Mouse (Mus musculus): ENCODE measurements around the gene Chd5. TPM values are rescaled to one million over a fixed set of nuclear protein-coding genes. Genes with fewer than 3 reads are reported as not detected.
A peak's percentile ranks its signal among the peaks of the same experiment; 100 is the strongest.

The Chd5 gene
- polyA plus RNA-seq (2015; fragmentation: Nextera tagmentation; extraction: Ambion mirVana): 20.1 and 21.0 TPM in 2 replicates

DNA sequence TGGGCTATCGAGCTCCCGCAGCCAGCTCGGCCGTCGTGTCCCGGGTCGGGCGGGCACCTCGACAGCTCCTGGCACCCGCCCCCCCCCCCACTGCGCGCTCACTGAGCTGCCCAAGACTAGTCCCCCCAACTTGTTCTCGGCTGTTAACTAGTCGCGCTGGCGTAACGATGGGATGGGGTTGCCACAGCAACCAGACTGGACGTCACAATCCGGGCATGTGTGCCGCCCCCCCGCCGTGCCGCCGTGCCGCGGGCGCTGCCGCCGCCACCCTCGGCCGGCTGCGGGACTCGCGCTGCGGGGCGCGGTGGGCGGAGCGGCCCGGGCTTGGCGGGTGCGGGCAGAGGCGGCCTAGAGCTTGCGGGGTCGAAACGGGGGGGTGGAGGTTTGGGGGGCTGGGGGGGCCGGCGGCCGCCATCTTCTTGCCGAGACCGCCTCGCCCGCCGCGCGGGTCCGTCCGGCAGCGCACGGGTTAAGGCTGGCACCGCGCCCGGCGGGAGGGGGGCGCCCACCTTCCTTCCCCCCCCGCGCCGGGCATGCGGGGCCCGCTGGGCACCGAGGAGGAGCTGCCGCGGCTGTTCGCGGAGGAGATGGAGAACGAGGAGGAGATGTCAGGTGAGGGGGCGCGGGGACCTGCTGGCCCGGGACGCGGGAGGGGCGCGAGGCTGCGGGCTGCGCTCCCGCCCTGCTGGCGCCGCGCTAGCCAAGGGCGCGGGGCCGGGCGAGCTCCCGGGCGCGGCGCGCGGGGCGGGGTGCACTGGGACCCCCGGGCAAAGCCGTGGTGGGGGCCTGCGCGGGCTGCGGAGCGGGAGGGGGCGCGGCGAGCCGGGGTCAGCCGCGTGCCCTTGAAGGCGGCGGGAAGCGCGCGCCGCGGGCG, at the start of gene Chd5:
Gene Chd5 (plus strand): TSS at position 233 of the 874 bp plus-strand sequence.
- peaks cover 40% of the 10 kb centered on the region for H3K27me3 ChIP-seq
- peaks cover 28% of the 10 kb centered on the region for H3K4me1 ChIP-seq
- peak; percentile 67 for ATAC-seq
- H3K27ac ChIP-seq: peak within 1 kb of the TSS; percentile 64
- H3K9ac ChIP-seq: peak within 1 kb of the TSS; percentile 82
- peak within 1 kb of the TSS; percentile 74 for H3K4me3 ChIP-seq
- no peaks in the 10 kb centered on the region for H3K9me3 ChIP-seq (replicated peaks)
- H3K36me3 ChIP-seq (ENCODE audit: poor library complexity, severe bottlenecking): peaks cover 24% of the 10 kb centered on the region
- WGBS: under 1% methylated on average over 59 of the region's 120 CpGs
- H3K4me2 ChIP-seq: peak within 1 kb of the TSS; percentile 100

DNA sequence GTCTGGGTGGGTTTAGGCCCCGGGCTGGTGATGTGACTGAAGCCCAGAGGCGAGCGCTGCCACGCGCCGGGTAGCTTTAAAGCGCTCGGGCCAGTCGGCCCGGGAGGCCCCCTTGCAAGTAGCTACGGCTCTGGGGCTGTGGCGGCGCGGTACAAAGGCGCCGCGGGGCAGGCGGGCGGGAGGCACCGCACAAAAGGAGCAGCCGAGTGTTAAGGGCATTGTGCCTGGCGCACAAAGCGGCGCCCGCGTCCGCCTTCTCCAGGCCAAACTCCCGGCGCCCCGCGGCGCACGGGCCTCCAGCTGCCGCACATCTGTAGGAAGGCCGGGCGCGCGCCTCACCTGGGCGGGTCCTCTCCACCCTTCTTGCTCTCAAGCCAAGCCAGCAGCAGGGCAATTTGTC, 48.1 kb upstream of the Chd5 start:
- under 1% methylated on average over 38 of the region's 39 CpGs for WGBS
- peak; percentile 39 for ATAC-seq

DNA sequence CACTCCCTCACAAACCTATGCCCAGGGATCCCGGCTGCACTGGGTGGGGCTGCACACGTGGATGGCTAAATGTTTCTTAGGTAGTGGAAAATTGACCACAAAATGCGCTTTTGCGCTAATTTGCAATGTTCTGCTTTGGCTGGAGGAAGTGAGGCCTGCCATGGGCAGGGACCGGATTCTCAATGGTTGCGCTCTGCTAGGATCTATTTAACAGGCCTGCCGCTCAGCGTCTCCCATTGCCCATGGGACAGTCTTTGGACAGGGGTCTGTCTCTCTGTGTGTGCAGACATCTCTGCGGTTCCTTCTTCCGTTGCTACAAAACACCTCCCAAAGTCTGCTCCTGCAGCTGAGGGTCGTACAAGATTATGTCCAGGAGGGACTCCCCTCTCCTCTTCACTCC, 47.5 kb upstream of the Chd5 start:
- no peak for ATAC-seq
- Histone ChIP-seq H3K27ac (no peak overlapping the region), H3K27me3 (peaks cover 94% of the 10 kb centered on the region), H3K36me3 (ENCODE audit: poor library complexity, severe bottlenecking) (no peaks in the 10 kb centered on the region), H3K4me3 (peak overlapping the region; percentile 34; the same call in 1 of the 2 replicates), H3K4me2 (peak overlapping the region; percentile 64), H3K9ac (no peak overlapping the region), H3K4me1 (peaks cover 63% of the 10 kb centered on the region), H3K9me3 (replicated peaks) (no peaks in the 10 kb centered on the region)
- WGBS: 5% methylated on average over 11 of the region's 11 CpGs

More for the DNA sequence above, 48.1 kb upstream of the Chd5 start:
- H3K4me3 ChIP-seq: peak overlapping the region; percentile 34
- H3K4me2 ChIP-seq: peak overlapping the region; percentile 64
- no peak overlapping the region for H3K27ac ChIP-seq
- no peaks in the 10 kb centered on the region for H3K9me3 ChIP-seq (replicated peaks)
- H3K4me1 ChIP-seq: peaks cover 64% of the 10 kb centered on the region
- H3K9ac ChIP-seq: peak overlapping the region; percentile 52
- H3K27me3 ChIP-seq: peaks cover 94% of the 10 kb centered on the region
- no peaks in the 10 kb centered on the region for H3K36me3 ChIP-seq (ENCODE audit: poor library complexity, severe bottlenecking)

DNA sequence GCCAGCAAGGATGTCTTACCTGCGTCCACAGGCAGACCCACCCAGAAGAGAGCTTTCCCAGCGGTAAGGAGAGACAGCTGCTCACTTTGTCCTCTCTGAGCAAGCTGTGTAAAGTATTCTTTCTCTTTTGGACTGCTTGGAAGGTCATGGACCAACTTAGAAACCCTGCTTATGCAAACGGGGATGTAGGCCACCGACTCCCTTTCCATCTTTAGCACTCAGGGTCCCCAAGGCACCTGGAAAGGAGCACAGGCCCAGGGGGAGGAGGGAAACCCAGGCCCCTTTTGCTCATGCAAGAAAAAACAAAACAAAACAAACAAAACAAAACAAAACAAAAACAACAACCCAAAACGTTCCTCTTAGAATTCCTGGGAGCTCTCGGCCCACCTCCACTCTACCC, 46.9 kb upstream of the Chd5 start, which contains the start of gene Hes3:
Gene Hes3 (minus strand): TSS at position 101 of the 400 bp plus-strand sequence.
- WGBS: 13% methylated on average over 6 of the region's 6 CpGs
- Histone ChIP-seq H3K4me1 (peaks cover 60% of the 10 kb centered on the region), H3K9me3 (replicated peaks) (no peaks in the 10 kb centered on the region), H3K9ac (peak within 1 kb of the TSS; percentile 52), H3K4me2 (peak within 1 kb of the TSS; percentile 64), H3K4me3 (peak within 1 kb of the TSS; percentile 34), H3K36me3 (ENCODE audit: poor library complexity, severe bottlenecking) (no peaks in the 10 kb centered on the region), H3K27ac (no peak within 1 kb of the TSS), H3K27me3 (peaks cover 89% of the 10 kb centered on the region)
- ATAC-seq: no peak

DNA sequence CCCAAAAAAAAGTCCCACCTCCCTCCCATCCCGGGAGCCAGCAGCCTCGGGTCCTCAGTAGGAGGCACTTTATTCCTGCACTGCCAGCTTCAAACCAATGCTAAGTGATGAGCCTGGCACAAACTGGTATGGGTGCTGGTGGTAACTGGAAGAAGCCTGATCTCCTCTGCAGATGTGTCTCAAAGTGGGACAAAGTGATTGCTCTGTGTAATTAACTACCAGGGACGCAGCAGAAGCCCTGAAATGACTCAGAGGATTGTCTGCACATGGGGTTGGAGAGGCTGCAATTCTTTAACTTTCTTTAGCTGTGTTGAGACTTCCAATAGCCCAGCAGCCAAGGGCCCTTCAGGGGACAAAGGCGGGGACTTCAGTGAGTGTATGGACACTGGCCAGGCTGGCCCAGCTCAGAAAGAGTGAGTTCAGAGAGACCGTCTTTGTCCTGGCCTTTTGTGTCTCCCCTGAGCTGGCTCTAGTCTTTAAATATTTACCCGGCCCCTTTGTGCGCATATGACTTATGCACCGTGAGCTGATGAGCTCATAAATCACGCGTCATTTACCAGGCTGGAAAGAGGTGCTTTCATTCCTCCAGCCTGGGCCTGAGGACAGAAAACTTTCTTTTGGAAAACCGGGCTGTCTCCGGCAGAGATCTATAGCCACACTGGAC, 46.2 kb upstream of the Chd5 start:
- Histone ChIP-seq H3K4me2 (no peak overlapping the region), H3K36me3 (ENCODE audit: poor library complexity, severe bottlenecking) (no peaks in the 10 kb centered on the region), H3K27ac (no peak overlapping the region), H3K9ac (no peak overlapping the region), H3K27me3 (peaks cover 83% of the 10 kb centered on the region), H3K4me3 (no peak overlapping the region), H3K9me3 (replicated peaks) (no peaks in the 10 kb centered on the region), H3K4me1 (peaks cover 54% of the 10 kb centered on the region)
- WGBS: 2% methylated on average over 12 of the region's 12 CpGs
- ATAC-seq: no peak

DNA sequence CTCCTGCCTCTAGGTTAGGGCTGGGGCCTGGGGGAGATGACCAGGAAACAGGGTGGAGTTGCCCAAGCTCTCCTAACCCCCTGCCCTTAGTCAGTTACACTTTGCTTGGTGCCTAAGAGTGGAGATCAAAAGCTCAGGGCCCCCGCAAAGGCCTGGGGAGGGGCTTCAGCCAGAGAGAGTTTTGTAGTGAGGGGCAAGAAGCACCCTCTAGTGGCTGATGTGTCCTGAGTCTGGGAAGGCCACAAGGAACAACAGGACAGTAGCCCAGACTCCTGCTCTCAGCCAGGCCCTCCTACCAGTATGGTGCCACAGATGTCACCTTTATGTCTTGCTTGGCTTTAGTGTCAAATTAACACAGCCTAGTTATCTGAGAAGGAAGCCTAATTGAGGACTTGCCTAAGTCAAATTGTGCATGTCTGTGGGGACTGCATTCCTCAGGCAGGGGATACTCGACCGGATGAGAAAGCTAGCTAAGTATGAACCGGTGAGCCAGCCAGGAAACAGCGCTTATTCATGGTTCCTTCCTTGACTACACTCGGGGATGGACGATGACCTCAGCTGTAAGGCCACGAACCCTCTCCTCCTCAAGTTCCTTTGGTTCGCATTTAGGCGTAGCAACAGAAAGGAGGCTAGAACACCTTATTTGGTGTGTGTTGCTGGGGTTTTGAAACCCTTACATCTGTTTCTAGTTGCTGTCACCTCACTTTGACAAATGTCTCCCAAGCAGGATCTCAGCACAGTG, 44.1 kb upstream of the Chd5 start:
- Histone ChIP-seq H3K9me3 (replicated peaks) (no peaks in the 10 kb centered on the region), H3K4me3 (no peak overlapping the region), H3K27ac (no peak overlapping the region), H3K9ac (no peak overlapping the region), H3K4me2 (no peak overlapping the region), H3K4me1 (peaks cover 55% of the 10 kb centered on the region), H3K36me3 (ENCODE audit: poor library complexity, severe bottlenecking) (peaks cover under 1% of the 10 kb centered on the region; the same call in 1 of the 2 replicates), H3K27me3 (peaks cover 66% of the 10 kb centered on the region)
- no peak for ATAC-seq
- WGBS: 61% methylated on average over 10 of the region's 10 CpGs

DNA sequence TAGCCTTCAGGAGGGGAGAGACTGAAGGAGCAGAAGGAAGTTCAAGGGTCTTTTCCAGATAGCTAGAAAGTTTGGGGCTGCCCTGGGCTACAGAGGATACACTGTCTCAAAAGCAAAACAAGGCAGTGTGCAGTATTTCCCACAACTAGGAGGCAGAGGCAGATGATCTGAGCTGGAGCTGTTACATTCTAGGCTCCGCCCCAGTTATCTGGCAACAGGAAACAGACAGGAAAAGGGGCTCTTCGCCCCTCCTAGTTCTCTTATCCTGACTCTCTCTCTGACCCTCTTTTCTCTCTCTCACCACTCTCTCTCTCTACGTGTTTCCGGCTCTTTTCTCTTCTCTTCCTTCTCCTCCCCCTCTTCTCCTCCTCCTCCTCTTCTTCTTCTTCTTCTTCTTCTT, 42.5 kb upstream of the Chd5 start:
- Histone ChIP-seq H3K27me3 (peaks cover 51% of the 10 kb centered on the region), H3K9me3 (replicated peaks) (no peaks in the 10 kb centered on the region), H3K36me3 (ENCODE audit: poor library complexity, severe bottlenecking) (peaks cover 16% of the 10 kb centered on the region), H3K4me3 (no peak overlapping the region), H3K4me1 (peaks cover 41% of the 10 kb centered on the region), H3K4me2 (no peak overlapping the region), H3K27ac (no peak overlapping the region), H3K9ac (no peak overlapping the region)
- WGBS: 64% methylated on average over 4 of the region's 4 CpGs
- no peak for ATAC-seq

DNA sequence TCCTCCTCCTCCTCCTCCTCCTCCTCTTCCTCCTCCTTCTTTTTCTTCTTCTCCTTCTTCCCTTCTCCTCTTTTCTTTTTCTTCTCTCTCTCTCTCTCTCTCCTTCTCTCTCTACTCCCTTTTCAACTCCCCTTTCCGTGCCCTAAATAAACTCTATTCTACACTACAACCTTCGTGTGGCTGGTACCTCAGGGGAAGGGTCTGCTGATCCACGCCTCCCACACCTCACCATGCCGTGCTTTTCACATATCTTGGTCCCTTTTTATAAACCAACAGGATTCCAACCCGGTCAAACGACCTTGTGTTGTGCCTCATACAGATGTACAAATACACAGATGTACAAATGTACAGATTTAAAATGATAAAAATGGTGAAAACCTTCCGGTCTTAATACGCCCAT, 42.1 kb upstream of the Chd5 start:
- Histone ChIP-seq H3K27me3 (peaks cover 47% of the 10 kb centered on the region), H3K36me3 (ENCODE audit: poor library complexity, severe bottlenecking) (peaks cover 20% of the 10 kb centered on the region), H3K9ac (peak overlapping the region; percentile 61), H3K27ac (no peak overlapping the region), H3K9me3 (replicated peaks) (no peaks in the 10 kb centered on the region), H3K4me2 (peak overlapping the region; percentile 75), H3K4me1 (peaks cover 36% of the 10 kb centered on the region), H3K4me3 (peak overlapping the region; percentile 96)
- no peak; the same call in 1 of the 2 replicates for ATAC-seq
- WGBS: 19% methylated on average over 8 of the region's 8 CpGs

DNA sequence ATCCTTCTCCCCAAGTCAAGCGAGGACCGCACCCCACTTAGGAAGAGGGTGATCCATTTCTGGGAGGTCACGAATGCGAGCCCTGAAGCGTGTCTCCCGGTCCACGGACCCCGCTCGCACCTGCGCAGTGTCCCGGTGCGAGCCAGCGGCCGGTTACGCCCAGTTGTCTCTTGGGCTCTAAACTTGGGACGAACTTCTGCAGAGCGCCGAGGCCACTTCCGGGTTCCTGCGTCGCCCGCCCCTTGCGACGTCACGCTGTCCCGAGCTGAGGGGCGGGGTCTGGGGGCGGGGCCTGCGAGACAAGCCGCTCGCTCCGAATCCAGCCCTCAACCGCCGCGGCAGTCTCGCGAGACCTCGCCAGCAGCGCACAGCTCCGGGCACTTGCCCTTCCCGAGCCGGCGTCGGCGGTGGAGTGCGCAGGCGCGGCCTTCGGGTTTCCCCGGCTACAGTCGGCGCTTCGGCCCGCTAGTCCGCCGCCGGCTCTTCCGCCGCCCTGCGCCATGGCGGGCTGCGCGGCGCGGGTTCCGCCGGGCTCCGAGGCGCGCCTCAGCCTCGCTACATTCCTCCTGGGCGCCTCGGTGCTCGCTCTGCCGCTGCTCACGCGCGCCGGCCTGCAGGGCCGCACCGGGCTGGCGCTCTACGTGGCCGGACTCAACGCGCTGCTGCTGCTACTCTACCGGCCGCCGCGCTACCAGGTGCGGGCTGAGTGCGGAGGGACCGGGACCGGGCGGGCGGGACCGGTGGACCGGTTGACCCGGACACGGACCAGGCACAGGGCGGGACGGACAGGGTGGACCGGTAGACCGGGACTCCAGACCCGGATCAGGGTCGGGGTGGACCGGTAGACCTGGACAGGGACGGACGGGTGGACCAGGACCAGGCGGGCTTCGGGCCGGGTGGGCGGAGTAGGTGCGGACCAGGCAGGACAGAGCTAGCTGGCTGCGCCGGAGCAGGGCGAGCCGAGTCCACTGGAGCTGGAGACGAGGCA, 41.3 kb upstream of the Chd5 start, which contains the start of gene Icmt:
Gene Icmt (plus strand): TSS at position 354 of the 988 bp plus-strand sequence.
- peaks cover 39% of the 10 kb centered on the region for H3K27me3 ChIP-seq

DNA sequence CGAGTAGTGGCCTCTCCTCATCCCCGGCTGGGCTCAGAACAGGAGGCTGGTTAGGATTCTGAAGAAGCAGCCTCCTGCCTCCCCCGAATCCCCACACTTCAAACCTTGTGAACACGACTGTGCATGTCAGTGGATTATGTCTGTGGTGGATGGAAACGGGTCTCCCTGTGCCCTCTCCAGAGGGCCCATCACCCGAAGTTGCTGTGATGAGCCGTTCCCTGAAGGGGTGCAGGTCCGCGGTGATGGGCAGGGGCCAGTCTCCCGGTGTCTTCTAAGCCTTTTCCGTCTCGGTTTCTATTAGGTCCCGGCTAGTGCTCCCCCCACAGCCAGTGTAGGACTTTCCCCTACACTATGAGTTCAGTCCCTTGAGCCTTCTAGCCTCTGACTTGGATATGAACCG, 39.6 kb upstream of the Chd5 start:
- 84% methylated on average over 14 of the region's 14 CpGs for WGBS

More for the DNA sequence above, 41.3 kb upstream of the Chd5 start, which contains the start of gene Icmt:
- peak within 1 kb of the TSS; percentile 78 for H3K27ac ChIP-seq
- H3K4me1 ChIP-seq: peaks cover 30% of the 10 kb centered on the region
- peak within 1 kb of the TSS; percentile 84 for H3K9ac ChIP-seq
- WGBS: under 1% methylated on average over 96 of the region's 119 CpGs
- H3K4me3 ChIP-seq: peak within 1 kb of the TSS; percentile 96
- no peaks in the 10 kb centered on the region for H3K9me3 ChIP-seq (replicated peaks)
- peak within 1 kb of the TSS; percentile 75 for H3K4me2 ChIP-seq
- peak; percentile 97 for ATAC-seq
- H3K36me3 ChIP-seq (ENCODE audit: poor library complexity, severe bottlenecking): peaks cover 28% of the 10 kb centered on the region

More for the DNA sequence above, 39.6 kb upstream of the Chd5 start:
- peaks cover 19% of the 10 kb centered on the region for H3K4me1 ChIP-seq
- no peak for ATAC-seq
- peaks cover 22% of the 10 kb centered on the region for H3K27me3 ChIP-seq
- H3K9ac ChIP-seq: peak overlapping the region; percentile 84
- no peaks in the 10 kb centered on the region for H3K9me3 ChIP-seq (replicated peaks)
- H3K4me2 ChIP-seq: peak overlapping the region; percentile 75
- H3K4me3 ChIP-seq: peak overlapping the region; percentile 96; the same call in 1 of the 2 replicates
- no peak overlapping the region for H3K27ac ChIP-seq
- H3K36me3 ChIP-seq (ENCODE audit: poor library complexity, severe bottlenecking): peaks cover 44% of the 10 kb centered on the region
